Mouse (Mus musculus) ES-E14 (cell line): ENCODE measurements around the gene Ldb3. TPM values are rescaled to one million over a fixed set of nuclear protein-coding genes. Genes with fewer than 3 reads are reported as not detected.

Experiments used
- DNase-seq: peaks from one replicate; pipeline ENCODE4 v3.0.0-alpha.2; 2013; ENCODE audit warnings: low read depth, low spot score
- H3K27ac ChIP-seq: 2 replicates; pipeline ENCODE4 v1.5.1; 2012; ENCODE audit warnings: low read depth, mild to moderate bottlenecking, low read length, moderate library complexity, mixed read lengths; ENCODE audit not compliant: poor library complexity, insufficient read depth, severe bottlenecking
- H3K36me3 ChIP-seq: 2 replicates; pipeline ENCODE4 v1.6.1; 2012; ENCODE audit warnings: mild to moderate bottlenecking, low read length, moderate library complexity, mixed read lengths; ENCODE audit not compliant: control insufficient read depth, poor library complexity, insufficient read depth, severe bottlenecking
- H3K4me1 ChIP-seq, 2 experiments: fragments of 150-350 bp in 1 of 2; sonication (generic) in 1 of 2; 2 replicates each; pipeline ENCODE4 v1.6.1; 2012; ENCODE audit warnings: low read length in 2 of 2, mild to moderate bottlenecking in 1 of 2, mixed read lengths in 1 of 2; ENCODE audit not compliant: control insufficient read depth in 2 of 2, insufficient read depth in 2 of 2, poor library complexity in 1 of 2
- H3K4me3 ChIP-seq, 2 experiments: fragments of 150-350 bp in 1 of 2; sonication (generic) in 1 of 2; 2 replicates each; pipeline ENCODE4 v1.5.1; 2012; ENCODE audit warnings: low read length in 2 of 2, low read depth in 1 of 2, mild to moderate bottlenecking in 1 of 2, mixed read lengths in 1 of 2; ENCODE audit not compliant: insufficient read depth in 1 of 2, poor library complexity in 1 of 2, severe bottlenecking in 1 of 2
- H3K9ac ChIP-seq: 2 replicates; pipeline ENCODE4 v1.6.1; 2012; ENCODE audit warnings: low read depth, mild to moderate bottlenecking, low read length, mixed read lengths; ENCODE audit not compliant: poor library complexity, insufficient read depth, severe bottlenecking
- H3K9me3 ChIP-seq: fragments of 150-350 bp; sonication (generic); 2 replicates; pipeline ENCODE4 v1.6.1; 2012; ENCODE audit warnings: low read depth, mild to moderate bottlenecking, low read length; ENCODE audit not compliant: control insufficient read depth, insufficient read depth
- CHD2 ChIP-seq: IDR thresholded peaks from 2 replicates; pipeline ENCODE4 v1.6.1; 2014; ENCODE audit warnings: mild to moderate bottlenecking, low read depth, low read length, inconsistent platforms
- HCFC1 ChIP-seq: IDR thresholded peaks from 2 replicates; pipeline ENCODE4 v1.6.1; 2012; ENCODE audit warnings: low read length, inconsistent platforms, borderline replicate concordance; ENCODE audit not compliant: insufficient read depth
- MAFK ChIP-seq: IDR thresholded peaks from 2 replicates; pipeline ENCODE4 v1.6.1; 2014; ENCODE audit warnings: mild to moderate bottlenecking, low read depth, low read length, inconsistent platforms; ENCODE audit not compliant: insufficient read depth
- ZC3H11A ChIP-seq: IDR thresholded peaks from 2 replicates; pipeline ENCODE4 v1.6.1; 2012; ENCODE audit warnings: low read depth, mild to moderate bottlenecking, inconsistent platforms, low read length, borderline replicate concordance
- ZNF384 ChIP-seq: IDR thresholded peaks from 2 replicates; pipeline ENCODE4 v1.6.1; 2012; ENCODE audit warnings: low read depth, low read length, inconsistent platforms
- in situ Hi-C, 2 experiments: fragments of 600-800 bp; cut with MboI; formaldehyde crosslinking; loops; one replicate each; pipeline ENCODE4 v1.15.1; 2025; ENCODE audit warnings: low sequenced_read_pairs in 2 of 2, inconsistent platforms in 1 of 2; ENCODE audit not compliant: unreplicated experiment in 2 of 2
- total RNA-seq: library from RNA; depleted of rRNA; stranded (reverse); fragments of 300-350 nt; gene quantifications from 2 replicates; pipeline ENCODE4 v1.2.3, GENCODE M21; 2012

The Ldb3 gene
- total RNA-seq, 1 experiment: 0.98 TPM

DNA sequence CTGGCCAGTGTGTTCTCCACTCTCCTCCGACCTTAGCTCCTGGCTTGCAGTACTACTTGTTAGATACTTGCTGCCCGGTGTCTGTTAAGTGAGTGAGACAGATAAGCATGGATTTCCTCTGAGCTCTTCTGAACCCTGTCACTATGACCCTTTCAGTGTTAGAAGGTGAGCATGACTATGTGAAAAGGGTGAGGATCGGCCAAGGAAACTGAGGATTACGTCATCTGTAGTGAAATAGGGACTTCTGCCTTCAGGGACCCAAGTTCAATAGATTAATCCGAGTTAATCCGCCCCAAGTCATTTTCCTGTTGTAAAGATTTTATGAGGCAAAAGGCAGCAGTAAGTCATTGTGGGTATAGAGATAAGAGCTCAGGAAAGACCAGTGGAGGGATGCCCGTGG is 83.2 kb downstream of the Ldb3 start:
- no peak for DNase-seq
- Histone ChIP-seq H3K36me3 (no peaks in the 10 kb centered on the region), H3K4me3 (no peak overlapping the region), H3K9me3 (no peaks in the 10 kb centered on the region), H3K9ac (no peak overlapping the region), H3K27ac (no peak overlapping the region), H3K4me1 (peaks cover 0 to 3% of the 10 kb centered on the region in 2 experiments; a peak in 1 of 4 replicates)
- in situ Hi-C loops: no loop called here
- TF ChIP-seq HCFC1: no peak
- no peak for TF ChIP-seq ZNF384
- TF ChIP-seq CHD2: no peak
- TF ChIP-seq ZC3H11A: no peak
- TF ChIP-seq MAFK: no peak

DNA sequence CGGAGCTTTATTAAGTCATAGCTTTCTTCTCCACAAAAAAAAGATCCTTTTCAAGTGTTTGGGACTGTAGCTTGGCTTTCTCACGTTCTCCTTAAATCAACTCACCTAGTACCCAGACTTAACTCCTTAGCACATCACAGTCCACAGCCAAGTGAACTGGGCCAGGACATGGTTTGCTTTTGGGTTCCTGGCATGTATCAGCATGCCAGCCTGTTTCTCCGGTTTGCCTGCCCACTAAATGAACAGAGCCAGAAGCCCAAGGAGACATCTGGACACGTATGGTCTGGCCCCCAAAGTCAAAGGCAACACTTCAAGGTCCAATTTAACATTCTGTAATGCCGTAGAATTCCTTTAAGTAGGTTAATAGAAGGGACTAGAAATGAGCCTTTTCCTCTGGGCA is 84.1 kb downstream of the Ldb3 start:
- Histone ChIP-seq H3K4me1 (peaks cover 0 to 3% of the 10 kb centered on the region in 2 experiments; a peak in 1 of 4 replicates), H3K27ac (no peak overlapping the region), H3K9me3 (no peaks in the 10 kb centered on the region)

DNA sequence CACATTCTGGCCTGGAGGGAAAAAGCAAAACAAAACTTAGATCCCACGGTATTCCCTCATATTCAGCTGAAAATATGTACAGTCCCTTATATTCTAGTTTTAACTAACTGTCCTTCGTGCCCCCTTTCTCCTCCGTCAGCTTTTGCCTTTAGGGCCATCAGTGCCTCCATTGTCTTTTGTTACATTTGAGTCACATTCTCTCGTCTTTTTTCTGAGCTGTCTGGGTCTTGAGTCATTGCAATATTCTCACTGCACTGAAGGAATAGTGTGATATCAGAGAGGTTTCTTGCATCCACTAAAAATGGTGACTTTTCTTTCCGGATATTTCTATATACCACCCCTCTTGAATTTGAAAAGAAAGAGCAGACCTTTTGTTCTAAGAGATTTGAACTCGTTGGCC is 84.7 kb downstream of the Ldb3 start:
- TF ChIP-seq HCFC1 (no peak), CHD2 (no peak), ZC3H11A (no peak), ZNF384 (no peak), MAFK (no peak)
- in situ Hi-C loops: no loop called here
- Histone ChIP-seq H3K4me1 (peaks cover 0 to 3% of the 10 kb centered on the region in 2 experiments; a peak in 1 of 4 replicates), H3K27ac (no peak overlapping the region), H3K36me3 (no peaks in the 10 kb centered on the region), H3K9me3 (no peaks in the 10 kb centered on the region), H3K9ac (no peak overlapping the region), H3K4me3 (peak overlapping the region in 1 of 2 experiments; percentile 97; a peak in 1 of 4 replicates)
- no peak for DNase-seq

More for the DNA sequence above, 84.1 kb downstream of the Ldb3 start:
- TF ChIP-seq CHD2 (no peak), HCFC1 (no peak), MAFK (no peak), ZNF384 (no peak), ZC3H11A (no peak)
- H3K4me3 ChIP-seq: no peak overlapping the region
- in situ Hi-C loops: no loop called here
- no peak for DNase-seq
- H3K36me3 ChIP-seq: no peaks in the 10 kb centered on the region
- H3K9ac ChIP-seq: no peak overlapping the region

DNA sequence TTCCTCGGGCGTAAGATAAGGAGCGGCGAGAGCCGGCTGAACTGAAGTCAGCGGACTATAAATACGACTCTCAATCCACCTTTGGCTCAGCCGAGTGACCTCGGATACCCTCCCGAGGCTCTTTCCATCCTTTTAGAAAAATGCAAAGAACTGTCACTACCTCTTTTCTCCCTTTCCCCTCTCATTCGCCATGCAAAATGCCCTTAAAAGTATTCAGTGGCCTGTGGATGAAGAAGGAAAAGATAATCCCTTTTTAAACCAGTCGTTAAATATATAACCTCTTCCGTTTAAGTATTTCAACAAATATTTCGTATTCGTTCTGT is 85.2 kb downstream of the Ldb3 start, which contains the start of gene Bmpr1a:
TSS of gene Bmpr1a (minus strand) at position 17 of the 323 bp plus-strand sequence.
- in situ Hi-C loops: no loop called here
- H3K4me1 ChIP-seq: peaks cover 0 to 3% of the 10 kb centered on the region in 2 experiments; a peak in 1 of 4 replicates

More for the DNA sequence above, 85.2 kb downstream of the Ldb3 start, which contains the start of gene Bmpr1a:
- H3K27ac ChIP-seq: peak within 1 kb of the TSS; percentile 81
- TF ChIP-seq MAFK: no peak
- no peak for TF ChIP-seq CHD2
- no peak for TF ChIP-seq HCFC1
- TF ChIP-seq ZNF384: no peak
- TF ChIP-seq ZC3H11A: no peak
- H3K9me3 ChIP-seq: no peaks in the 10 kb centered on the region
- H3K4me3 ChIP-seq: peak within 1 kb of the TSS; percentile 87 to 97
- no peaks in the 10 kb centered on the region for H3K36me3 ChIP-seq
- DNase-seq: no peak
- peak within 1 kb of the TSS; percentile 97 for H3K9ac ChIP-seq
